Mouse (Mus musculus): ENCODE data around the gene Gins3.
"Not testable (repeated sequence)": the region's sequence is repeated elsewhere in the genome, so short reads cannot be mapped to it uniquely, and the experiment has no call there.

Gene Gins3

DNA sequence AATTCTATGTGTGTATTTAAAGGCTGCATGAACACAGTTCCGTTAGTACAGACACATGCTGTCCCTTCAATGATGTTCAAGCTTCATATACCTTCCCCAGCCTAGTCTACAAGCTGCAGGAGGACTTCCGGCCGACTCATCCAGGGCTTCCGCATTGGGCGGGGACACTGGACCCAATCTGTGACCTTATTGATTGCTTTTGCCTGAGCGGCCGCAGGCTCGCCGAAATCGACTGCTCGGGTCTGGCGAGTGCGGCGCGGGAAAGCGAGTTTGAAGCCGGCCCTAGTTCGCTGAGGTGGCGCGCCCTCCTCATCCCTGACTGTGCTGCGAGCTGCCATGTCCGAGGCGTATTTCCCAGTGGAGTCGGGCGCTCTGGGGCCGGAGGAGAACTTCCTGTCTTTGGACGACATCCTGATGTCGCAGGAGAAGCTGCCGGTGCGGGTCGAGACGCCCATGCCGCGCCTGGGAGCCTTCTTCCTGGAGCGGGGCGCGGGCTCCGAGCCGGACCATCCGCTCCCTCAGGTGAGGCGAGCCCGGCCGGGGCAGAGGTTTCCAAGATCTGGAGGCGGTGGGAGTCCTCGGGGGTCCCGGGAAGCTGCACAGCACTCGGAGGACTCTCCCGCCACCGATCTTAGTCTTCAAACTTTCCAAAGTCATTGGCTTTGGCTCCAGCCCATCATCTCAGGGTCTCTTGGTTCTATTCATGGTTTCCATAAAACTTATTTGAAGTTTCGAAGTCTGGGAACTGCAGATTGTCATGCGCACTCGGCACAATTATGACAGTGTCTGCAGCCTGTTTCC is at the start of gene Gins3:
Gene Gins3 (plus strand): TSS at position 192 of the 801 bp plus-strand sequence.
- peak; percentile 88 for DNase-seq (ENCODE audit: low spot score)

DNA sequence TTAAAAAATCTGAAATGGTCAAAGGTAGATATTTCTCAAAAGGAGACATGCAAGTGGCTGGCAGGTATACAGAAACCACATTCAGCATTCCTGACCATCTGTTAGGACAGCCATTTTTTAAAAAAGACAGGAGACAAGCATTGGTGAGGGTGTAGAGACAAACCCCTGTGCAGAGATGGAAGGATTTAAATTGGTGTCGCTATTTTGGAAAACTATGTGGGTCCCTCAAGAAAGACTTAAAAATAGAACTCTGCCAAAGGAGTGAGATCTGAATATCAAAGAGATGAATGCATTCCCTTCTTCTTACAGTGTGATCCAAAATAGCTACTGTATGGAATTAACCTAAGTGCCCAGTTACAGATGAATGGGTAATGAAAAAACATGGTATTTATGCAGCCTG is 45.9 kb upstream of the Gins3 start:
- DNase-seq (ENCODE audit: low spot score) = no peak

DNA sequence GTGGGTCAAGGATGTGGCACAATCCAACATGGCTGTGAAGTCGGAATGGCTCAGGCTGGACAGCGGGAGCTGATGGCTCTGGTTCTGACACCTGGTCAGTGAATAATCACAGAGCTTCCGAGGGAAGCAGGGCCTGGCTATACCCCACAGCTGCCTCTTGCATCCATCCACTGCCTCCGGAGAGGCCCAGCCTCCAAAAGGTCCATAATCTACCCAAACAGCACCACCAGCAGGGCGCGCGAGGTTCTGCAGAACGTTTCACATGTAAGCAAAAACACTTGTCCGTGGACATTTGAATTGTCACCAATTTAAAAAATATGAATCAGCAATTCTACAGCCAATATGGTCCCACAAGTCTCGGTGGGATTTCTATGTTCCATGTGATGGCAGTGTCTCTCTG is 44.0 kb upstream of the Gins3 start:
- no peak for DNase-seq (ENCODE audit: low spot score)

DNA sequence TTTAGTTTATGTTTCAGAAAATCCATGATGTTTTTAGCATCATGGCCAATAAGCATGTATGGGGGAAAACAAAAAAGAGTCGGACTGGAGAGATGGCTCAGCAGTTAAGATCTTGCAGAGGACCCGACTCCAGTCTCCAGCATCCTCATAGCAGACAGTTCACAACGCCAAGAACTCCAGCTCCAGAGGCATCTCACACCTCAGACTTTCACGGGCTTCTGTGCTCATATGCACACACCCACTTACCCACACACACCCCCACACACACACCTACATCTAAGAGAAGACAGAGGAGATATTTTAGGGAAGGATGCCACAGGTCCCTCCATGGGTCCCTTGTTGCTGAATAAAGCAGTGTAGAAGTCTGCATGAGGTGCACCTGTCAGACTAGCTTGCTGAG is 42.7 kb upstream of the Gins3 start:
- DNase-seq (ENCODE audit: low spot score) = no peak

DNA sequence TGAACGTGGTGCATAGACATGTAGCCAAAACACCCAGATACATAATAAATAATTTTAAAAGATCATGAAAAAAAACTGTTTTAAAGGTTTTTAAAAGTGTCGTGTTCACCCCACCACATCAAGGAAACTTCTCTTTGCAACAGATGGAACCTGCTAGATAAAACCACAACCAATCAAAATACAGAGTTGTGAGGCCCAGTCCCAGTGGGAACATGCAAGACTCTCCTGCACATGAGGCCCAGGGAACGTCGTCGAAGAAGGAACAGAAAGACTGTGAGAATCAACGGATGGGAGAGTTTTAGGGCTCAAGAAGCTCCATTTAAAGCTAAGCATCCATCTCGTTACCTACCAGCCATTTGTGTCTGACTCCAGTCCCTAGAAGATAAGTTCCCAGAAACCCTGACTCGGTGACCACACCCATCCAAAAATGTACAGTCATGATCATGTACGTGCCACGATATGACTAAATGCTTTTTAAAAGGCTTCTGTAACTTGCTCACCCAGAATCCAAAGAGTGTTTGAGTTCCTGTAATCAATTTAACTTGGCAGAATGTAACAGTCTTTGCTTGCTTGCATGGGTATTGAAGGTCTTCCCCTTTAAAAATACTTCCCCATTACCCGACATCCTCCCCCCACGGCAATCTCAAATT is 41.0 kb upstream of the Gins3 start:
- DNase-seq (ENCODE audit: low spot score) = no peak

DNA sequence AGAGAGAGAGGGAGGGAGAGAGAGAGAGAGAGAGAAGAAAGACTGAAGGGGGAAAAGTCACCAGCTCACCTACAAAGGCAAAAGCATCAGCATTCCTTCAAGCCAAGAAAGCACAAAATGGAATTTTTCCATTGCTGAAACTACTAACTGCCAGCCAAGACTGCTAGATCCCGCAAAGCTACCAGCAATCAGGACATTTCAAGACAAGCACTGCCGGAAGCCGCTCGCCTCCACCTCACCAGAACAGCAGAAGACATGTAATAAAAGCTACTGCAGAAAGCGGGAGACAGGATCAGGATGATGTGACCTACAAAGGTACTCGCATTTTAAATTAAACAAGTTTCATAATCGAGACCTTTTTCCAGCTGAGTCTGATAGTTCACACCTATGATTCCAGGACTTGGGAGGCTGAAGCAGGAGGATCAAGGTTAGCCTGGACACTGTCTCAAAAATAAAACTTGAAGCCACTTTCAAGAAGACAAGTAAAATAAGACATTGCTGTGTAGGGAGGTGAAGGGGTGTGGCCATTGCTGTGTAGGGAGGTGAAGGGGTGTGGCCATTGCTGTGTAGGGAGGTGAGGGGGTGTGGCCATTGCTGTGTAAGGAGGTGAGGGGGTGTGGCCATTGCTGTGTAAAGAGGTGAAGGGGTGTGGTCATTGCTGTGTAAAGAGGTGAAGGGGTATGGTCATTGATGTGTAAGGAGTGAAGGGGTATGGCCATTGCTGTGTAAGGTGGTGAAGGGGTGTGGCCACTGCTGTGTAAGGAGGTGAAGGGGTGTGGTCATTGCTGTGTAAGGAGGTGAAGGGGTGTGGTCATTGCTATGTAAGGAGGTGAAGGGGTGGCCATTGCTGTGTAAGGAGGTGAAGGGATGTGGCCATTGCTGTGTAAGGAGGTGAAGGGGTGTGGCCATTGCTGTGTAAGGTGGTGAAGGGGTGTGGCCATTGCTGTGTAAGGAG is 39.5 kb upstream of the Gins3 start:
- no peak for DNase-seq (ENCODE audit: low spot score)

DNA sequence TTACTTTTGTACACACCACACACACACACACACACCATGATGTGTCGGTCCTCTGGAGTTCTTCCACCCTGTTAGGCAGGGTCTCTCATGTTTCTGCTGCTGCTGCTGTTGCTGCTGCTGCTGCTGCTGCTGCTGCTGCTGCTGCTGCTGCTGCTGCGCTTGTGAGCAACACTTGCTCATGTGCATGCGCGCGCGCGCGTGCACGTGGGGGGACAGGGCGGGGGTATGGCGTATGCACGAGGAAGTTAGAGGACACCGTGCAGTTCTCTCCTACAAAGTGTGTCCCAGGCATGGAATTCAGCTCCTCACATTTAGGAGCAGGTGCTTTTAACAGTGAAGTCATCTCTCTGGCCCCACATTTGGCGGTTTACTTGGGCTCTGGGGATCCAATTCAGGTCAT is 38.1 kb upstream of the Gins3 start:
- no peak for DNase-seq (ENCODE audit: low spot score)

DNA sequence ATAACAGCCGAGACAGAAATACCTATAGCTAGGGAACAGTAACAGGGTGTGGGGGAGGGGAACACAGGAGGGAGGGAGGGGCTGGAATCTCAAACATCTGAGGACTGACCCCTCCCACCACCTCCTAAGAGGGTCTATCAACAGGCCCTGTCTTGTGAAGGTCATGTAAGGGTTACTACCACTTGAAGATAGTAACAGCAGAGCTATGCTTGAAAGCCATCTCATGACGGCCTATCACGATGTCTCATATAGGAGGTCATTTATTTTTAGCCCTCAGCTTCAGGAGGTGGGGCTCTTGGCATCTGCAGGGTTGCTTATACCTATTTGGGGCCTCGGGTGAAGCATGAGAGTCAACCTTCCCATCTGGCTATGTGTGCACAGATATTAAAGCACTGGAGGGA is 36.4 kb upstream of the Gins3 start:
- DNase-seq (ENCODE audit: low spot score) = no peak

DNA sequence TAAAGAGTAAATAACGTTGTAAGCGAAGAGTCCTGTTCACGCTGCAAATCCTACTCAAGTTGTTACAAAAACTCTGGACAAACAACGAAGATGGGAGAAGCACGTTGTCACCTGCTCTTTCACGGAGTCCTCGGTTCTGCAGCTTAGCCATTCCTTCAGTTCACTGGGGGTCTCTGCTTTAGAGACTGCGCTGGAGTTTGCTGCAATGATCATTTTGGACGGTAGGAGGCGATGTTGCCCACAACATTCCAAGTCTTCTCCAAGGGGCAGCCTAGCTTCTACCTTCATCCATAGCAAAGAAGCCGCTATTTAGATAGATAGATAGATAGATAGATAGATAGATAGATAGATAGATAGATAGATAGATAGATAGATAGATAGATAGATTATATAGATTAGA is 33.4 kb upstream of the Gins3 start:
- peak; percentile 63 for DNase-seq (ENCODE audit: low spot score)

DNA sequence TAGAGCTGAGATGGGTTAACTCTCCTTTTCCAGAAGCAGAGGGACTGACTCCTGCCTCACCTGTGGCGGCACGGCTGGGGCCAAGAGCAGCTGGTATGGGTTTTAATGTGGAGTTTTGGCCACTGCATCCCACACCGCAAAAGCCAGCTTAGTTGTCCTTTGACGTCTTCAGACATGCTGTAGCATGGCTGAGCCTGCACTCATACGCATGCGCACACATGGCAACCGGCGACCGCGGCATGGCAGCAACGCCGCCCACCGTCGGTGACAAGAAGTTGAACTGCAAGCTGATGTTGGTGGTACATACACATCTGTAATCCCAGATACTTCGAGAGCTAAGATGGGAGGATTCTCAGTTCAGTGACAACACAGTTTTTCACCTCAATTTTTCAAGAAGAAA is 31.9 kb upstream of the Gins3 start:
- DNase-seq (ENCODE audit: low spot score) = no peak

DNA sequence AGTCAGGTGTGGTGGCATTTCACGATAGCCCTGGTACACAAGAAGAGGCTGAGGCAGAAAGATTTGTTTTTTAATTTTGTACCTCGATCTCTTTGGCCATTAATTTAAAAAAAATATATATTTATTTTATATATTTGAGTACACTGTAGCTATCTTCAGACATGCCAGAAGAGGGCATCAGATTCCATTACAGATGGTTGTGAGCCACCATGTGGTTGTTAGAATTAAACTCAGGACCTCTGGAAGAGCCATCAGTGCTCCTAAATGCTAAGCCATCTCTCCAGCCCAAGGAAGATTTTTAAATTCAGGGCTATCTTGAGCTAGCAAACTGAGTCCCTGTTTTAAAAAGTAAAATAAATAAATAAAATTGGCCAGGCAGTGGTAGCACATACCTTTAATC is 31.1 kb upstream of the Gins3 start:
- DNase-seq (ENCODE audit: low spot score) = no peak

DNA sequence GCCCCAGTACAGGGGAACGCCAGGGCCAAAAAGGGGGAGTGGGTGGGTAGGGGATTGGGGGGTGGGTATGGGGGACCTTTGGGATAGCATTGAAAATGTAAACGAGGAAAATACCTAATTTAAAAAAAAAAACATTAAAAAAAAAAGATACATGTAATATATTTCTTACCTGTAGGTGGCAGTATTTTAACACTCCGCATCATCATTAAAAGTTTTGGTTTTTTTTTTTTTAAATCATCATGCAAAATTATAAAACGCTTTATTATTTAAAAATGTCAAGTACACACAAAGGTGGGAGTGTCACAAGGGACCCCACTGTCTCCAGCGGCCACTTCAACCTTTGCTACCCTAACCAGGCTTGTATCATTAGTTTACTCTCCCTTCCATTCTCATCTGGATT is 26.7 kb upstream of the Gins3 start:
- not testable (repeated sequence) for DNase-seq (ENCODE audit: low spot score)

DNA sequence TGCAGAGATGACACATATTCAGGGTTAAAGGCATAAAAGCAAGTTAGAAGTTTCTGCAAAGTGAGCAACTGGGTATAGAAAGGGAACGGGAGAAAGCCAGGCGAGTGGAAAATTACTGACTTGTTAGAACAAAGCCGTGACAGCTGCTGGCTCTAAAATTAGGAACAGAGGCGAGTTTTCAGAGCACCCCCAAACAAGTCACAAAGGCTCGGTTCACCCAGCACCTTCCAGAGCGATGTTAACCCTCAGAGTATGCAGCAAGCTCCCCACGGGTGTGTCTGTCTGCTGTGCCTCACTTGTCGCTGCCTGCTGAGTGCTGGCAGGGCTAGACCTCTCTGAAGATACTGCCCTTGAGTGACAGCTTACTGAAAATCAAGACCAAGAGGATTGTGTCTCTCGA is 26.0 kb upstream of the Gins3 start:
- no peak for DNase-seq (ENCODE audit: low spot score)

DNA sequence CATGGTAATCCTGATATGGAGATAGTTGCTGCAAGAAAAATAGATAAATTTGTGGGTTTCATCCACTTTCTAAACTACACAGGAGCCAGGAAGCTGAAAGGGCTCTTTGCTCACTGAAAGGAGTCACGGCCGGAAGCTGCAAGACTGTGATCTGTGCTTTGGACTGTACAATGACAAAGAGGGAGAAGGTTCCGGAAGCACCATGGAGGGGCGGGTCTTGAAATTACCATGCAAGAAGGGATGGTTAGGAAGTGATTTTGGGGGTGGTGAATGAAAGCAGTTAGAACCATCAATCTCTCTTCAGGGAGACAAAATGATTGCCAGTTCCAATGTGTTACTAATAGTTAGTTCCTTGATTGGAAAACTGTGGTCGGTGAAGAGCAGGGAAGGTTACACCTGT is 23.8 kb upstream of the Gins3 start:
- no peak for DNase-seq (ENCODE audit: low spot score)

DNA sequence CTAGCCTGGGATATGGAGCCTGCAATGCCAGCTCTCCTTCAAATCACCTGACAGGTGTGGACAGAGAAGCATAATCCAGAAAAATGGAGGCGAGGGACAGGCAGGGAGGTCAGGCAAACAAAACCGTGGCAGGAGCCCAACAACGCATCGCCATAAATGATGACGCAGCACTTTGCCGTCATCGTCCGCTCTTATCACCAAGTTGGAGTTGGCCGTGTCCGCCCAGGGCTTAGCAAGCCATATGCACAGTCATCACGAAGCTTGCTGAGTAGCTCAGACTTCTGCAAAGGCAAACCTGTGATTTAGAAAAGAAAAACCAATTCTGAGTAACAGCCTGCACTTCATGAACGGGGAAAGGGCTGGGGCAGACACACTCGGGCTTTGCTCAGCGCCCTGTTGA is 22.5 kb upstream of the Gins3 start:
- no peak for DNase-seq (ENCODE audit: low spot score)

DNA sequence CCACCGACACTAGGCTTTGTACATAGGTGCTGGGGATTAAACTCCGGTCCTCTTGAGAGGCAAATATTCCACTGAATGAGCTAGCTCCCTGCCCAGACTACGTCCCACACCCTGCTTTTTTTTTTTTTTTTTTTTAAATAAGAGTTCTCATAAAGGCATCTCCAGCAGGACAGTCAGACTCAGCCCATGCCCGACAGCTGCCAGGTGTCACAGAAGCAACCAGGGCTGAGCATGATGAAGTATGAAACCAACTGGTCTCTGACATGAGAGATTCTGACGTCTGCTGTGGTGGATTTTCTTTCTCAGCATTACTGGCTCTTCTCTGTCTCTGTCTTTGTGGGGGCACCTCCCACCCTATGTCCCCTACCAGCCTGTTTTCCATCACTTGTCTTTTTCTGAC is 21.5 kb upstream of the Gins3 start:
- no peak for DNase-seq (ENCODE audit: low spot score)

DNA sequence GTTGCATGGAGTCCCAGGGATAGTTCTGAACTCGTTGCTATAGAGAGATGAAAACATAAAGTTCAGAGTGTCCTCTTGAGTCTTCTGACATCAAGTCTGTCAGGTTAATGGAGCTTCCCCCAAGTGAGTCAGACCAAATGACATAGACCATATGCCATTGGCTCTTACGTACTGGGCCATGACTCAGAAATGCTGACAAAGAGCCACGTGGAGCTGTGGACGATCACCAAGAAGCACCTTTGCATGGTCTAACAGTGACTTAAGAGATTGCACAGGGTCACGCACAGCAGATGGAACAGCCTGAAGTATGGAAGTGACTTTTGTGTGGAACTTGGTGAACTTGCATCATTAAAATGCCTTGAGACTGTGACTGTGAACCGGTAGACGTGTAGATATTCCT is 16.9 kb upstream of the Gins3 start:
- no peak for DNase-seq (ENCODE audit: low spot score)

DNA sequence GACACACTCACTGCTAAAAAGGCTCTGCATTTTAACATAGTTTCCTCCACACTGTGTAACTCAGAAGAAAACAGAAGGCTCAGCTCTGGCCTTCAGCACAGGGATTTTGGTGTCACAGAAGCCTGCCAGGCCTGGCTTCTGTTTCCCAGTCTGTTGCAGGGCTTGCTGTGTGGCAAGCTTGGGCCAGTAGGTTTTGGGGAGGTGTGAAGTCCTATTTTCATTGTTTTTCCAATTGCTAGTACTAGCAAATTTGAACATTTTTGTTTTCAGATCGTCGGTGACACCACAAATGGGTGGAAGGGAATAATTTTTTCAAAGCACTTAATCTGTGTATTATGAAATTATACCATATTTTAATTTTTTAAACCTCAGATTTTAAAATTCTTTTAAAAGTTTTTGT is 13.2 kb upstream of the Gins3 start:
- DNase-seq (ENCODE audit: low spot score) = no peak

DNA sequence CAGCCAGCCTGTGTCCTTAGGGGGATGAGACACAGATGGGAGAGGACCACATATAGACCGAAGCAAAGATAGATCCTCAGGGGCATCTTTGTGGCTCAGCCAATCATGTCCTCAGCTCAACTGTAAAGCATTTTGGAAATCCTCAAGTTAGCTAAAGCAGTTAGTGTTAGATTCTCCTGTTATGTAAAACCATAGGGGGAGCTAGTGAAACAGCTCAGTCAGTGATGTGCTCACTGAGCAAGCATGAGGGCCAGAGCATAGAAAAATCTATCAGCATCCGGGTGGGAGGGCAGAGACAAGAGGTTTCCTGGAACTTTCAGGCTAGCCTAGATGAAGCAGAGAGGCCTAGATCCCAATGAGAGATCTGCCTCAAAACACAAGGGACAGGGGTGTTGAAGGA is 8.4 kb upstream of the Gins3 start:
- no peak for DNase-seq (ENCODE audit: low spot score)

DNA sequence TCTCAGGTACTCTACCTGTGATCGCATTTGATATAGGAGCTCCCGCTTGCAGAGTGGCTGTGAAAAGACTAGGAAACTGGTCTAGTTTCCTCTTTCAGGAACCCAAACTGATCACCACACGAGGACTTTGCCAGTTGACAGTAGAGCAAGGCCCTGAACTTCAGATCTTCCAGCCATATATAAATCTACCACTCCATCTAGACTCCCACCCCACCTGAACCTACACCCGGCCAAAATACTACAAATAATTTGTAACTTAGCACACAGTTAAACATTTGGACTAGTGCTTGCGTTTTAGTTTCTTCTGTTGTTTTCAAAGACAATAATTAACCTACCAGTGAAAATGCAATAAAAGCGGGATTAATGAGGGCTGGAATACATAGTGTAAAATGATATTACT is 413 bp upstream of the Gins3 start:
- no peak for DNase-seq (ENCODE audit: low spot score)

DNA sequence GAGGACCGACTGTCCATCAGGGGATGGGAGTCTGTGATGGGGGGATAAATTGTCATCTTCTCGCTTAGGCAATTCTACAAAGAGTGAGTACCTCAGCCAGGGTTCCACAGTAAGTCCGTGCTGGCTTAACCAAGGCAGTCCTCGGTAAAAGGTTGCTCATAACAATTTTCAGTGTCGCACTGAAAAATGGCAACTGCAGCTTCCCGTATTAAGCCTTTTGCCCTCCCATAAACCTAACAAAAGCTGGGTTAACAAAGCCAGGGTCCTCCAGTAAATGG is 749 bp downstream of the Gins3 start:
- DNase-seq (ENCODE audit: low spot score) = no peak

DNA sequence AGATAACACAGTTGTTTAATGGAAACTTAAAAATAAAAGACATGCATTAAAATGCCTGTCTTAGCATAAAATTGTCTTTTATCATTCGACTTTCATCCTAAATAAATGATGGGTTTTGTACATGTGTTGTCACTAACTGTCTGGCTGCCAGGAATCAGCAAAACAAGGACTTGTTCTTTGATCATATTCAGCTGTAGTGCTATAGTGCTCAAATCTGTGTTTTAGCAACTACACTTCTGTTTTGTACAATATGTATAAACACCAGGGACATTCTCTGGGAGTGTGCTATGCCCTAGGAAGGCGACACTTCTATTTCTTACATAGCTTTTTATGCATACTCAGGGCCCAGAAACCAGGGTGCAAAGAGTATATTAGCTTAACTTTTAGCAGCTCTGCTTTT is 11.7 kb downstream of the Gins3 start:
- DNase-seq (ENCODE audit: low spot score) = no peak

DNA sequence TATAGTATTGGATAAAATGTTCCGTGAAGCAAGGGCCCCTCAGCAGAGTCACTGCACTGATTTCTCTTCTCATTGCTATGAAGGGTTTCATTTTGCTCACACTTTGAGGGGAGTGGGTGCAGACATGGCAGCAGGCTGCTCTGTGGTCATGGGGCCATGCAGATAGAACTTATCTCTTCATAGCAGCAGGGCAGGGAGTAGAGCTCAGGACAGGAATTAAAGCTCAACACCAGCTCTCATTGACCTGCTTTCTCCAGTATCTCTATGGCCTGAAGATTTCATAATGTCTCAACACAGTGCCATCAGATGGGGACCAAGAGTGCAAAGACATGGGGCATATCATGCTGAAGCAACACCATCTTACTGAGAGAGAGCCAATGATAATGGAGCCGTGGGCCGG is 15.0 kb downstream of the Gins3 start:
- DNase-seq (ENCODE audit: low spot score) = no peak

Data from ovary, postnatal 14 days (tissue).